Mouse (Mus musculus) ovary, adult 10 weeks (tissue): ENCODE measurements around the gene Dram2. TPM values are rescaled to one million over a fixed set of nuclear protein-coding genes. Genes with fewer than 3 reads are reported as not detected.

Source experiments
- polyA plus RNA-seq: library from polyadenylated mRNA; stranded (reverse); fragments of 350-450 nt; fragmentation: Illumina TruSeq; extraction: RNeasy Lipid Tissue Mini Kit (QIAGEN cat#74804); gene quantifications from one replicate; pipeline ENCODE4 v1.2.3, GENCODE M21; 2014

Gene Dram2
- polyA plus RNA-seq, result 272 TPM

GRCm38 (mm10) chr3:106547171-106547923 lies at the start of gene Dram2, which contains the start of gene Cept1:
TSS of gene Dram2 (plus strand) at chr3:106547798.
TSS of gene Cept1 (minus strand) at chr3:106547802.

Other genes starting within 250 kb of the Dram2 start
- not detected for gene Chil6, start 141.6 kb upstream of the Dram2 start, polyA plus RNA-seq
- gene Dennd2d, start 65.4 kb upstream of the Dram2 start, polyA plus RNA-seq, result 8.5 TPM
- 157 TPM for gene Cept1, start within 50 bp of the Dram2 start, polyA plus RNA-seq
- 100.0 TPM for gene Lrif1, start 137.2 kb downstream of the Dram2 start, polyA plus RNA-seq
- gene Cd53, start 242.4 kb downstream of the Dram2 start, polyA plus RNA-seq, result 86.1 TPM